In genomic region chr12:63484087-63484486, GRCm38 (mm10) we compare ENCODE assay signal across 17 mouse cellular contexts.
"Had no signal": no experiment of that assay in that cellular context is flagged by ENCODE, and none has a peak within 500 bp of the region (broad histone marks: within the 10 kb centered on the region; RNA-seq: fewer than 3 reads in every experiment).

No protein-coding gene starts in this region.

- H3K9ac ChIP-seq: liver, embryonic 15.5 days; liver, postnatal 0 days; lung, embryonic 15.5 days; midbrain, embryonic 15.5 days; neural tube, embryonic 12.5 days; stomach, embryonic 15.5 days had no signal

- DNase-seq: liver, postnatal 0 days; lung, adult 2 months; lung, postnatal 14 days; lung, postnatal 36 days; right cerebral cortex, postnatal 14 days; thymus, adult 2 months; thymus, postnatal 25 days; thymus, postnatal 4 days had no signal

- H3K9me3 ChIP-seq: liver, embryonic 15.5 days; lung, embryonic 15.5 days; megakaryocyte, embryonic 14.5 days; midbrain, embryonic 15.5 days; neural tube, embryonic 12.5 days; stomach, embryonic 15.5 days had no signal

- H3K27me3 ChIP-seq: liver, embryonic 15.5 days; lung, embryonic 15.5 days; megakaryocyte, embryonic 14.5 days; midbrain, embryonic 15.5 days; neural tube, embryonic 12.5 days; stomach, embryonic 15.5 days had no signal

- H3K4me2 ChIP-seq: liver, embryonic 15.5 days; lung, embryonic 15.5 days; midbrain, embryonic 15.5 days; neural tube, embryonic 12.5 days; stomach, embryonic 15.5 days had no signal

- ATAC-seq: liver, postnatal 0 days; lung, postnatal 0 days; midbrain, embryonic 15.5 days had no signal

- H3K4me1 ChIP-seq: liver, embryonic 15.5 days; lung, embryonic 15.5 days; megakaryocyte, embryonic 14.5 days; midbrain, embryonic 15.5 days; neural tube, embryonic 12.5 days; stomach, embryonic 15.5 days had no signal

- H3K36me3 ChIP-seq: liver, embryonic 15.5 days; lung, embryonic 15.5 days; midbrain, embryonic 15.5 days; neural tube, embryonic 12.5 days; stomach, embryonic 15.5 days had no signal

- H3K27ac ChIP-seq: liver, embryonic 15.5 days; lung, embryonic 15.5 days; macrophage; midbrain, embryonic 15.5 days; neural tube, embryonic 12.5 days; stomach, embryonic 15.5 days; stomach, postnatal 0 days had no signal

- H3K4me3 ChIP-seq: liver, embryonic 15.5 days; lung, embryonic 15.5 days; megakaryocyte, embryonic 14.5 days; midbrain, embryonic 15.5 days; neural tube, embryonic 12.5 days; stomach, embryonic 15.5 days had no signal
